Mouse (Mus musculus): ENCODE results near the gene Stard13. TPM values are rescaled to one million over a fixed set of nuclear protein-coding genes. Genes with fewer than 3 reads are reported as not detected.

The Stard13 gene
- polyA plus RNA-seq, 1 experiment from 2014 or later, result 8.5 TPM

- no peak overlapping the region for H3K4me3 ChIP-seq
- no peaks in the 10 kb centered on the region for H3K9me3 ChIP-seq
- H3K27ac ChIP-seq (replicated peaks), result no peak overlapping the region
- H3K4me1 ChIP-seq (replicated peaks), result 0 out of 2 replicates have a peak, but pooled peaks cover under 1% of the 10 kb centered on the region
- no peaks in the 10 kb centered on the region for H3K27me3 ChIP-seq
- H3K4me2 ChIP-seq, result no peak overlapping the region
- 0 out of 2 replicates have a peak, but pooled peaks cover 20% of the 10 kb centered on the region for H3K36me3 ChIP-seq
- no peak overlapping the region for H3K9ac ChIP-seq
- ATAC-seq (ENCODE audit: low read depth), result no peak
- 94% methylated on average over 5 of the region's 5 CpGs for WGBS
Observed at GRCm38 (mm10) chr5:151042911-151043310, 190.7 kb downstream of the Stard13 start.

- no peak for ATAC-seq (ENCODE audit: low read depth)
- H3K4me2 ChIP-seq, result no peak overlapping the region
- H3K27me3 ChIP-seq, result no peaks in the 10 kb centered on the region
- H3K9me3 ChIP-seq, result no peaks in the 10 kb centered on the region
- no peaks in the 10 kb centered on the region for H3K4me1 ChIP-seq (replicated peaks)
- no peak overlapping the region for H3K9ac ChIP-seq
- no peak overlapping the region for H3K4me3 ChIP-seq
- 0 out of 2 replicates have a peak, but pooled peaks cover 10% of the 10 kb centered on the region for H3K36me3 ChIP-seq
- no peak overlapping the region for H3K27ac ChIP-seq (replicated peaks)
- 81% methylated on average over 7 of the region's 7 CpGs for WGBS
Observed at GRCm38 (mm10) chr5:151037871-151038270, 195.8 kb downstream of the Stard13 start.

GRCm38 (mm10) chr5:151034715-151035512 lies 198.7 kb downstream of the Stard13 start:
- no peaks in the 10 kb centered on the region for H3K4me1 ChIP-seq (replicated peaks)
- H3K36me3 ChIP-seq, result no peaks in the 10 kb centered on the region
- H3K27me3 ChIP-seq, result no peaks in the 10 kb centered on the region
- no peak overlapping the region for H3K9ac ChIP-seq
- 65% methylated on average over 9 of the region's 9 CpGs for WGBS
- no peak overlapping the region for H3K4me3 ChIP-seq
- H3K4me2 ChIP-seq, result no peak overlapping the region
- no peak for ATAC-seq (ENCODE audit: low read depth)
- no peaks in the 10 kb centered on the region for H3K9me3 ChIP-seq
- no peak overlapping the region for H3K27ac ChIP-seq (replicated peaks)

GRCm38 (mm10) chr5:151028906-151029305 lies 204.7 kb downstream of the Stard13 start:
- Histone ChIP-seq H3K4me2 (no peak overlapping the region), H3K27ac (replicated peaks) (no peak overlapping the region)
- WGBS, result 60% methylated on average over 6 of the region's 6 CpGs

DNA sequence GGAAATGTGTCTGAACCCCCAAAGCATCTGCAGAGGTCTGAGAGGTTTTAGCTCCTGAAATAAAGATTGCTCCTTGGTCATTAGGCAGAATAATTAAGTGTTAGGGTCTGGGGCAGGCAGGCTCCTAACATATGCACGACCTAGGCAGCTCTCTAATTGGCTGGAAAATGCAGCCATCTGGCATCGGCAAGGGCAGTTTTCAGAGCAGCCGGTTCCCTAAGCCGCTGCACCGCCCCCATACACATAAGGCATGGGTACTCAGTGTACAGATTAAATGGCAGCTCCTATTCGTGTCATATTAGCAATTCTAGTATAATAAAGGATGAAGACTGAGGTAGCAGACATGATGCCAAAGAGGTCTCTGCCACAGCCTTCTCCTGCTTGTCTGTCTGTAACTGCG lies 206.5 kb downstream of the Stard13 start:
- Histone ChIP-seq H3K9ac (no peak overlapping the region), H3K9me3 (no peaks in the 10 kb centered on the region), H3K4me1 (replicated peaks) (peaks cover 30% of the 10 kb centered on the region), H3K4me2 (no peak overlapping the region), H3K27me3 (no peaks in the 10 kb centered on the region), H3K4me3 (no peak overlapping the region), H3K27ac (replicated peaks) (no peak overlapping the region), H3K36me3 (no peaks in the 10 kb centered on the region)
- 32% methylated on average over 7 of the region's 7 CpGs for WGBS
- 0 out of 2 replicates have a peak, but pooled peaks have one; percentile 57 for ATAC-seq (ENCODE audit: low read depth)

More at GRCm38 (mm10) chr5:151028906-151029305, 204.7 kb downstream of the Stard13 start:
- Histone ChIP-seq H3K4me1 (replicated peaks) (peaks cover 15% of the 10 kb centered on the region; the same call in 1 of the 2 replicates), H3K9me3 (no peaks in the 10 kb centered on the region), H3K36me3 (no peaks in the 10 kb centered on the region), H3K4me3 (no peak overlapping the region), H3K27me3 (no peaks in the 10 kb centered on the region), H3K9ac (no peak overlapping the region)
- ATAC-seq (ENCODE audit: low read depth), result no peak

GRCm38 (mm10) chr5:151026069-151026468 lies 207.6 kb downstream of the Stard13 start:
- Histone ChIP-seq H3K9ac (no peak overlapping the region), H3K4me2 (no peak overlapping the region), H3K4me1 (replicated peaks) (peaks cover 30% of the 10 kb centered on the region), H3K4me3 (no peak overlapping the region), H3K36me3 (no peaks in the 10 kb centered on the region), H3K27me3 (no peaks in the 10 kb centered on the region), H3K27ac (replicated peaks) (no peak overlapping the region), H3K9me3 (no peaks in the 10 kb centered on the region)
- WGBS, result 92% methylated on average over 4 of the region's 4 CpGs
- no peak for ATAC-seq (ENCODE audit: low read depth)

DNA sequence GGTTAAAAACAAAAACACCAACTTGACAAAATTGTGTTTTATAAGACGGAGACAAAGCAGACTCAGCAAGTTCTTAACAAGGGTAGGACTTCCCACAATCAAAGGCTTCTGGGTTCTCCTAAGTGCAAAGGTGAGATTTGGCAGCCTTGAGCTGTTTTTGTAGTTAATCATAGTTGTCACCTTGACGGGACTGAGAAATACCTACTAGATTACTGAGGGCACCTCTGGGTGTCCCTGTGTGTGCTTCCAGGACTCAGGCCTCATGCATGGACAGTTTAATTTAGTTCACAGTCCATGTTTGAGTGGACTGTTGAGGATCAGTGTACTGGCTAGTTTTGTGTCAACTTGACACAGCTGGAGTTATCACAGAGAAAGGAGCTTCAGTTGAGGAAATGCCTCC lies 209.2 kb downstream of the Stard13 start:
- ATAC-seq (ENCODE audit: low read depth), result no peak
- no peak overlapping the region for H3K4me2 ChIP-seq
- no peak overlapping the region for H3K27ac ChIP-seq (replicated peaks)
- H3K4me3 ChIP-seq, result no peak overlapping the region
- no peaks in the 10 kb centered on the region for H3K27me3 ChIP-seq
- peaks cover 39% of the 10 kb centered on the region for H3K4me1 ChIP-seq (replicated peaks)
- 87% methylated on average over 2 of the region's 2 CpGs for WGBS
- no peaks in the 10 kb centered on the region for H3K9me3 ChIP-seq
- no peaks in the 10 kb centered on the region for H3K36me3 ChIP-seq
- H3K9ac ChIP-seq, result no peak overlapping the region

GRCm38 (mm10) chr5:151023461-151023860 lies 210.2 kb downstream of the Stard13 start:
- no peaks in the 10 kb centered on the region for H3K27me3 ChIP-seq
- H3K36me3 ChIP-seq, result no peaks in the 10 kb centered on the region
- no peak overlapping the region for H3K4me3 ChIP-seq
- peak overlapping the region; percentile 2; the same call in 1 of the 2 replicates for H3K27ac ChIP-seq (replicated peaks)
- ATAC-seq (ENCODE audit: low read depth), result no peak
- peak overlapping the region; percentile 15 for H3K4me2 ChIP-seq
- no peak overlapping the region for H3K9ac ChIP-seq
- WGBS, result 15% methylated on average over 8 of the region's 8 CpGs
- H3K9me3 ChIP-seq, result no peaks in the 10 kb centered on the region
- peaks cover 45% of the 10 kb centered on the region for H3K4me1 ChIP-seq (replicated peaks)

GRCm38 (mm10) chr5:151022939-151023338 lies 210.7 kb downstream of the Stard13 start:
- Histone ChIP-seq H3K27ac (replicated peaks) (no peak overlapping the region), H3K9me3 (no peaks in the 10 kb centered on the region), H3K9ac (no peak overlapping the region), H3K27me3 (no peaks in the 10 kb centered on the region), H3K36me3 (no peaks in the 10 kb centered on the region), H3K4me1 (replicated peaks) (peaks cover 42% of the 10 kb centered on the region), H3K4me3 (no peak overlapping the region), H3K4me2 (peak overlapping the region; percentile 15; the same call in 1 of the 2 replicates)
- WGBS, result 20% methylated on average over 1 of the region's 1 CpGs
- no peak for ATAC-seq (ENCODE audit: low read depth)

DNA sequence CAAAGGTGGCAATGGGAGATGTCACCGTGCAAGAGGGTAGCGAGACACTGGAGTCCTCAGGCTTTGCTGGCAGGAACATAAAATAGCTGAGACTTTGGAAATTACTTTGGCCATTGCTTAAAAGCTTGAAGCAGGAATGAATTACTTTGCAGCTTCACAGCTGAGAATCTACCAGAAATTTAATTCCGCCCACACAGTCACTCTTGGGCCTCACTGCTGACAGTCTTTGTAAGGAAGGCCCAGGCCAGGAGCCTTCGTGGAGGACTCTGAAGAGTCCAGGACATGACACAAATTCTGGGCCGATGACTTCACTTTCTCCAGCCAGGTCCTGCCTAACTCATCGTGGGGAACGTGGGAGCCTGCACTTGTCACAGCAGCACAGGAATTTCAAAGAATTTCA lies 211.6 kb downstream of the Stard13 start:
- Histone ChIP-seq H3K27me3 (no peaks in the 10 kb centered on the region), H3K36me3 (no peaks in the 10 kb centered on the region), H3K4me1 (replicated peaks) (peaks cover 32% of the 10 kb centered on the region), H3K4me3 (no peak overlapping the region), H3K9ac (no peak overlapping the region), H3K27ac (replicated peaks) (no peak overlapping the region), H3K9me3 (no peaks in the 10 kb centered on the region), H3K4me2 (no peak overlapping the region)
- 87% methylated on average over 7 of the region's 7 CpGs for WGBS
- no peak for ATAC-seq (ENCODE audit: low read depth)

DNA sequence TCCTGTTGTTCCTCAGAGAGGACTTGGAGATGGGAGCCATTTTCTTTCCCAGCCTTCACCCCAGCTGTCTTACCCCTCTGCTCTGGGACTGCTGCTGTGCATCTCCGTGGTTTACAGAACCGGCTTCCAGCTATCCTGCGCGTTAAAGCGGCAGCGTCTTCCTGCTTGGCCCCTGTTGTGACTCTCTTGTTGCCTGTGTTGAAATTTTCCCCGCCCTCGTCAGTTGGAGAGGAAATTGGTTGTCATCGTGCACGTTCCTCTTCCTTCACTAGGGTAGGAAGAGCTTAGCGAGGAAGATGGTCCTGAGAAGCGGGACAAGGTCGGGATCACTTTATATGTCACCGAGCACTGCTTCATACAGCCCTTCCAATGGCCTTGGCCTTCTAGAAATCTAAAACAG lies 212.8 kb downstream of the Stard13 start:
- Histone ChIP-seq H3K4me1 (replicated peaks) (peaks cover 32% of the 10 kb centered on the region), H3K27me3 (no peaks in the 10 kb centered on the region), H3K27ac (replicated peaks) (no peak overlapping the region; the same call in 1 of the 2 replicates), H3K4me3 (no peak overlapping the region), H3K9ac (no peak overlapping the region), H3K36me3 (no peaks in the 10 kb centered on the region), H3K4me2 (no peak overlapping the region), H3K9me3 (no peaks in the 10 kb centered on the region)
- WGBS, result 82% methylated on average over 14 of the region's 14 CpGs
- ATAC-seq (ENCODE audit: low read depth), result no peak

- no peak for ATAC-seq (ENCODE audit: low read depth)
- Histone ChIP-seq H3K4me1 (replicated peaks) (peaks cover 32% of the 10 kb centered on the region), H3K36me3 (no peaks in the 10 kb centered on the region), H3K9ac (no peak overlapping the region), H3K27ac (replicated peaks) (no peak overlapping the region; the same call in none of the 2 replicates), H3K4me3 (no peak overlapping the region), H3K4me2 (no peak overlapping the region), H3K9me3 (no peaks in the 10 kb centered on the region; the same call in 1 of the 2 replicates), H3K27me3 (no peaks in the 10 kb centered on the region)
- 70% methylated on average over 13 of the region's 13 CpGs for WGBS
Observed at GRCm38 (mm10) chr5:151020031-151020820, 213.4 kb downstream of the Stard13 start.

All from neural tube, embryonic 13.5 days (tissue).